Mouse (Mus musculus) limb, embryonic 14.5 days (tissue): Measurements from ENCODE around the gene Tmem171. TPM values are rescaled to one million over a fixed set of nuclear protein-coding genes. Genes with fewer than 3 reads are reported as not detected.
A peak's percentile ranks its signal among the peaks of the same experiment; 100 is the strongest.

Source experiments
- ATAC-seq: fragments of 200-750 bp; cut with Nextera tagmentation; 2 replicates; pipeline ENCODE4 v1.8.0; 2017; ENCODE audit warnings: low read depth, moderate number of reproducible peaks, moderate TSS enrichment; ENCODE audit not compliant: low FRiP score
- DNase-seq: peaks from one replicate; pipeline ENCODE4 v3.0.0-alpha.2; 2015; ENCODE audit warnings: low spot score
- H3K27ac ChIP-seq: fragments of 300-500 bp; sonication (generic); replicated peaks from 2 replicates; pipeline ENCODE4 v1.5.1; 2014; ENCODE audit warnings: low read depth, mild to moderate bottlenecking, low read length, moderate library complexity, mixed read lengths
- H3K27me3 ChIP-seq: fragments of 300-500 bp; sonication (generic); 2 replicates; pipeline ENCODE4 v1.6.1; 2014; ENCODE audit warnings: low read length, mixed read lengths; ENCODE audit not compliant: control insufficient read depth, insufficient read depth
- H3K36me3 ChIP-seq: fragments of 300-500 bp; sonication (generic); 2 replicates; pipeline ENCODE4 v1.6.1; 2014; ENCODE audit warnings: mild to moderate bottlenecking, low read length, moderate library complexity, mixed read lengths; ENCODE audit not compliant: control insufficient read depth, insufficient read depth
- H3K4me1 ChIP-seq: fragments of 300-500 bp; sonication (generic); 2 replicates; pipeline ENCODE4 v1.6.1; 2014; ENCODE audit warnings: antibody characterized with exemption, low read length, mixed read lengths; ENCODE audit not compliant: control insufficient read depth, insufficient read depth
- H3K4me2 ChIP-seq: fragments of 300-500 bp; sonication (generic); replicated peaks from 2 replicates; pipeline ENCODE4 v1.6.1; 2014; ENCODE audit warnings: low read depth, mild to moderate bottlenecking, low read length, moderate library complexity; ENCODE audit not compliant: severe bottlenecking
- H3K4me3 ChIP-seq: fragments of 300-500 bp; sonication (generic); replicated peaks from 2 replicates; pipeline ENCODE4 v1.5.1; 2014; ENCODE audit warnings: low read length
- H3K9ac ChIP-seq: fragments of 300-500 bp; sonication (generic); 2 replicates; pipeline ENCODE4 v1.6.1; 2014; ENCODE audit warnings: mild to moderate bottlenecking, low read depth, low read length, moderate library complexity; ENCODE audit not compliant: severe bottlenecking
- H3K9me3 ChIP-seq: fragments of 300-500 bp; sonication (generic); 2 replicates; pipeline ENCODE4 v1.6.1; 2016; ENCODE audit warnings: low read length; ENCODE audit not compliant: control insufficient read depth
- POLR2A ChIP-seq: fragments of 200-500 bp; IDR thresholded peaks from 2 replicates; pipeline ENCODE4 v1.8.0; 2012; ENCODE audit warnings: inconsistent platforms, mild to moderate bottlenecking, moderate library complexity, borderline replicate concordance; ENCODE audit not compliant: insufficient read depth, insufficient read length; ENCODE audit errors: extremely low read depth
- WGBS: fragments of 180-500 bp; shearing (Covaris S2); extraction: QIAGEN DNeasy Blood & Tissue Kit; methylation state at CpG from one replicate; pipeline ENCODE4 v1.1.7; 2014; 5-methylcytosine and 5-hydroxymethylcytosine counted together
- polyA plus RNA-seq, 2 experiments: library from polyadenylated mRNA; depleted of rRNA in 1 of 2; stranded (reverse) in 1 of 2; unstranded in 1 of 2; fragments of >200 nt; fragmentation: Nextera tagmentation in 1 of 2; extraction: Ambion mirVana in 1 of 2; gene quantifications; 2 replicates each; pipeline versions ENCODE4 v1.2.1 to v1.2.3; 2012 to 2014

Gene Tmem171
- polyA plus RNA-seq, 2 experiments = 0.05 to 0.17 TPM

DNA sequence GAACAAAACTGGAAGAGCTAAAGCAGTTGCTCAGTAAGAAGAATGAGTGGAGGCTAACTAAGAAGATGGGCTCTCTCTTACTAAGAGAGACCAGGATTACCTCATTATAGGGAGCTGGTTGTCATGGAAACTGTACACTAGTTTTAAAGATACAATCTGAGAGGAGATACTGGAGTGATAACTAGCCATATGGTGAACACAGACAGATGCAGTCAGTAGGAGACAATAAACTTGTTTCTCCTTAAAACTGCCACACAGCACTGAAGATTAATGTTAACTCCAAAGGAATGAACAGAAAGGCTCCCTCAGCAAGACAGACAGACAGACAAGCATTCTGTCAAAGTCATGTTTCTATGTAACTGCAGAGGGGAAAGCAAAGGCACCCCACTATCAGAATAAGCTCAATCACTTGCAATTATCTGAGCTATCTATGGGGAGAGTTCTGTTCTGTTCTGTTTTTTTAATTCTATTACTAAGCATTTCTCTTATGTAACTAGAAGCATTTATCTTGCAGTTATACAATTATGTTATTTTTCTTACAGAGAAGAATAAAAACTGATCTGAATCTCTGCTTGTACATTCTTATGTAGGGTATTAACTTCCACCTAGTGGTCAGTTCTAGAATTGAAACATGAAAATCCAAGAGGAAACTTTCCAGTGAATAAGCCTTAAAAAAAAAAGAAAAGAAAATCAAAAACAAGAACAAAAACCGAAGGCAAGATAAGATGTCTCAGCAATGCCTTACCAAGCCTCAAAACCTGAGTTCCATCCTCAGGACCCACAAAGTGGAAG lies 34.8 kb upstream of the Tmem171 start:
- DNase-seq (peak; percentile 39), ATAC-seq (no peak)
- no peak for TF ChIP-seq POLR2A
- Histone ChIP-seq H3K27ac (no peak overlapping the region), H3K9ac (no peak overlapping the region), H3K36me3 (peaks cover 82% of the 10 kb centered on the region), H3K4me1 (no peaks in the 10 kb centered on the region), H3K27me3 (no peaks in the 10 kb centered on the region), H3K4me3 (no peak overlapping the region), H3K9me3 (no peaks in the 10 kb centered on the region), H3K4me2 (no peak overlapping the region)
- WGBS = 73% methylated on average over 1 of the region's 1 CpGs

DNA sequence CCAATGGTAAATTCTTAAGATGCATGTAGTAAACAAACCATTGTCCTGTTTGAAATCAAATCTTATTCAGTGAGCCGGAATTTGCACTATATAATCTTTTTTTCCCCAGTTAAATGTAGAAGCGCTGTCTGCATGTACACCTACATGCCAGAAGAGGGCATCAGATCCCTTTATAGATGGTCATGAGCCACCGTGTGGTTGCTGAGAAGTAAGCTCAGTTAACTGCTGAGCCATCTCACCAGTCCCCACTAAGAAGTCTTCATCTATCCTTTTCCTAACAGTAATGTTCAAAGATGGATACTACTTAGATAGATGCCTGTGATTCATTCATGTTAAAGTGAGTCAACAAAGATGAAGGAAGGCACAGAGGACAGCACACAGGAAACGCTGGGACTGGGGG lies 31.9 kb upstream of the Tmem171 start:
- TF ChIP-seq POLR2A = no peak
- Histone ChIP-seq H3K27me3 (no peaks in the 10 kb centered on the region), H3K4me2 (no peak overlapping the region), H3K9ac (no peak overlapping the region), H3K4me3 (no peak overlapping the region), H3K36me3 (peaks cover 64% of the 10 kb centered on the region), H3K9me3 (no peaks in the 10 kb centered on the region), H3K4me1 (no peaks in the 10 kb centered on the region), H3K27ac (no peak overlapping the region)
- ATAC-seq (no peak), DNase-seq (no peak)
- WGBS = 65% methylated on average over 4 of the region's 4 CpGs

DNA sequence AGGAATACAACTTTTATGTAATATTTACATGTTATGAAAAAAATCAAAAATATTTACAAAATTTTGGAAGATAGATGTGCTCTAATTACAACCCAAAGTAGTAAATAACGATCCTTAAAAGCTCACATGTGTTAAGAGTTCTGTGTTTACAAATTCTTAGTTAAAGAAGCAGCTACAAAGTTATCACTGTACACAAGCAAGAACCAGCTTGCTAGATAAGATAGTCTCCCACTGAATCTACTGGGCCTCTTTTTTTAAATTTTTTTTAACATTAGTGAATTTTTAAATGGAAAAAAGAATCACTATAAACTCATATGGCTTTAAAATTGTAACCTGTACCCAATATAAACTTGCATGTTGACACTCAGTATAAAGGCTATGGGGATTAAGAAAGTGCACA lies 28.8 kb upstream of the Tmem171 start:
- H3K27me3 ChIP-seq = no peaks in the 10 kb centered on the region
- peaks cover 40% of the 10 kb centered on the region for H3K36me3 ChIP-seq
- no peak overlapping the region for H3K4me2 ChIP-seq
- no peak overlapping the region for H3K9ac ChIP-seq
- H3K27ac ChIP-seq = no peak overlapping the region
- no peaks in the 10 kb centered on the region for H3K9me3 ChIP-seq
- TF ChIP-seq POLR2A = no peak
- no peaks in the 10 kb centered on the region for H3K4me1 ChIP-seq
- 60% methylated on average over 1 of the region's 1 CpGs for WGBS
- DNase-seq (no peak), ATAC-seq (no peak)
- H3K4me3 ChIP-seq = no peak overlapping the region

DNA sequence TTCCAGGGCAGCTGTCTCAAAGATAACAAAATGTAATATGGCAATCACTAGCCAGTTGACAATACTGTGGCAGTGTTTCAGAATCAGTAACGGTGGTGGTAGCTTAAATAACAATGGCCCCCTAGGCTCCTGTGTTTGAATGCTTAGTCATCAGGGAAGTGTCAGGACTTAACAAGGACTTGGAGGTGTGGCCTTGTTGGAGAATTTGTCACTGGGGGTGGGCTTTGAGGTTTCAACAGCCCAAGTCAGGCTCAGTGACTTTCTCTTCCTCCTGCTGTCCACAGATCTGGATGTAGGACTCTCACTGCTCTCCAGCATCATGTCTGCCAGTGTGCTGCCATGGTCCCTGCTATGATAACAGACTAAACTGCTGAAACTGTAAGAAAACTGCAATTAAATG lies 27.7 kb upstream of the Tmem171 start:
- no peak overlapping the region for H3K4me3 ChIP-seq
- H3K36me3 ChIP-seq = peaks cover 29% of the 10 kb centered on the region
- no peaks in the 10 kb centered on the region for H3K27me3 ChIP-seq
- ATAC-seq (no peak), DNase-seq (no peak)
- no peaks in the 10 kb centered on the region for H3K4me1 ChIP-seq
- 55% methylated on average over 1 of the region's 1 CpGs for WGBS
- no peak overlapping the region for H3K27ac ChIP-seq
- H3K9me3 ChIP-seq = no peaks in the 10 kb centered on the region
- no peak for TF ChIP-seq POLR2A
- no peak overlapping the region for H3K9ac ChIP-seq
- no peak overlapping the region for H3K4me2 ChIP-seq

DNA sequence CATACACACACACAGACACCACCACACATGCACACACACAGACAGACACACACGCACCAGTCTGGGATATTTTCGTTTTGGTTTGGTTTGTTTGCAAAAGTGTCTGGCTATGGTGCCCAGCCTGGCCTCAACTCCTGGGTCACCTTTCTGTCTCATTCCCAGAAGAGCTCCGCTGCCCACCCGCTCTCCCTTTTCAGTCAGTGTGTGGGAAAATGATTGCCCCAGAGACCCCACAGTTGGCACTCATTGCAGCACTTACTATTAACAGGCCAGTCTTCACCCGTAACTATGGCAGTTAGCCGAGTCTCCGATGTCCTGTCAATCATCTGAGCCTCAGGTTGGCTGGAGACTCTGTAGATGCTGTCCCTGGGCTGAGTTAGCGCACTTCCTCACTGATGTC lies 21.5 kb upstream of the Tmem171 start:
- ATAC-seq (no peak), DNase-seq (no peak)
- Histone ChIP-seq H3K9ac (no peak overlapping the region), H3K27ac (no peak overlapping the region), H3K4me1 (no peaks in the 10 kb centered on the region), H3K27me3 (no peaks in the 10 kb centered on the region), H3K4me3 (no peak overlapping the region), H3K36me3 (no peaks in the 10 kb centered on the region), H3K4me2 (no peak overlapping the region), H3K9me3 (no peaks in the 10 kb centered on the region)
- WGBS = 90% methylated on average over 8 of the region's 8 CpGs
- TF ChIP-seq POLR2A = no peak
